Mouse (Mus musculus): ENCODE results near the gene Khnyn. TPM values are rescaled to one million over a fixed set of nuclear protein-coding genes. Genes with fewer than 3 reads are reported as not detected.

Khnyn gene
- polyA plus RNA-seq, 1 experiment: 32.7 TPM

GRCm38 (mm10) chr14:55852646-55853551, 31.8 kb upstream of the Khnyn start:
- Histone ChIP-seq H3K36me3 (ENCODE audit: control insufficient read depth, insufficient read depth, low read length) (no peaks in the 10 kb centered on the region), H3K4me3 (ENCODE audit: low read depth, low read length) (no peak overlapping the region), H3K27ac (ENCODE audit: insufficient read depth, low read depth, low read length) (no peak overlapping the region), H3K27me3 (ENCODE audit: control insufficient read depth, insufficient read depth, low read length) (no peaks in the 10 kb centered on the region), H3K4me1 (ENCODE audit: control insufficient read depth, insufficient read depth, insufficient read length, low read length) (0 out of 2 replicates have a peak, but pooled peaks cover 4% of the 10 kb centered on the region)
- TF ChIP-seq CTCF (IDR thresholded peaks at IDR 0.05; ENCODE audit: extremely low read depth, insufficient read length, insufficient replicate concordance, low read depth, low read length) (no peak), POLR2A (IDR thresholded peaks at IDR 0.05; ENCODE audit: low read depth, low read length) (no peak)
- WGBS: 38% methylated on average over 11 of the region's 11 CpGs

GRCm38 (mm10) chr14:55853621-55854285, 31.0 kb upstream of the Khnyn start, which contains the start of gene Nynrin:
Nynrin (plus strand) TSS chr14:55854010.
- H3K27me3 ChIP-seq (ENCODE audit: control insufficient read depth, insufficient read depth, low read length): no peaks in the 10 kb centered on the region
- peak within 1 kb of the TSS; percentile 67 for H3K4me3 ChIP-seq (ENCODE audit: low read depth, low read length)
- no peaks in the 10 kb centered on the region for H3K36me3 ChIP-seq (ENCODE audit: control insufficient read depth, insufficient read depth, low read length)
- H3K4me1 ChIP-seq (ENCODE audit: control insufficient read depth, insufficient read depth, insufficient read length, low read length): 0 out of 2 replicates have a peak, but pooled peaks cover 4% of the 10 kb centered on the region
- WGBS: 5% methylated on average over 32 of the region's 33 CpGs
- H3K27ac ChIP-seq (ENCODE audit: insufficient read depth, low read depth, low read length): peak within 1 kb of the TSS; percentile 47
- no peak for TF ChIP-seq CTCF (IDR thresholded peaks at IDR 0.05; ENCODE audit: extremely low read depth, insufficient read length, insufficient replicate concordance, low read depth, low read length)
- TF ChIP-seq POLR2A (IDR thresholded peaks at IDR 0.05; ENCODE audit: low read depth, low read length): no peak

GRCm38 (mm10) chr14:55854406-55855100, 30.2 kb upstream of the Khnyn start:
- WGBS: 21% methylated on average over 9 of the region's 9 CpGs

GRCm38 (mm10) chr14:55855101-55855561, 29.6 kb upstream of the Khnyn start:
- no peaks in the 10 kb centered on the region for H3K27me3 ChIP-seq (ENCODE audit: control insufficient read depth, insufficient read depth, low read length)
- 0 out of 2 replicates have a peak, but pooled peaks cover 4% of the 10 kb centered on the region for H3K4me1 ChIP-seq (ENCODE audit: control insufficient read depth, insufficient read depth, insufficient read length, low read length)
- no peaks in the 10 kb centered on the region for H3K36me3 ChIP-seq (ENCODE audit: control insufficient read depth, insufficient read depth, low read length)
- WGBS: 54% methylated on average over 4 of the region's 4 CpGs
- H3K4me3 ChIP-seq (ENCODE audit: low read depth, low read length): peak overlapping the region; percentile 67
- peak overlapping the region; percentile 35; the same call in 1 of the 2 replicates for H3K27ac ChIP-seq (ENCODE audit: insufficient read depth, low read depth, low read length)
- no peak for TF ChIP-seq CTCF (IDR thresholded peaks at IDR 0.05; ENCODE audit: extremely low read depth, insufficient read length, insufficient replicate concordance, low read depth, low read length)
- no peak for TF ChIP-seq POLR2A (IDR thresholded peaks at IDR 0.05; ENCODE audit: low read depth, low read length)

More at GRCm38 (mm10) chr14:55854406-55855100, 30.2 kb upstream of the Khnyn start:
- H3K27ac ChIP-seq (ENCODE audit: insufficient read depth, low read depth, low read length): peak overlapping the region; percentile 47
- H3K36me3 ChIP-seq (ENCODE audit: control insufficient read depth, insufficient read depth, low read length): no peaks in the 10 kb centered on the region
- 0 out of 2 replicates have a peak, but pooled peaks cover 4% of the 10 kb centered on the region for H3K4me1 ChIP-seq (ENCODE audit: control insufficient read depth, insufficient read depth, insufficient read length, low read length)
- TF ChIP-seq POLR2A (IDR thresholded peaks at IDR 0.05; ENCODE audit: low read depth, low read length): no peak
- TF ChIP-seq CTCF (IDR thresholded peaks at IDR 0.05; ENCODE audit: extremely low read depth, insufficient read length, insufficient replicate concordance, low read depth, low read length): no peak
- H3K4me3 ChIP-seq (ENCODE audit: low read depth, low read length): peak overlapping the region; percentile 67
- no peaks in the 10 kb centered on the region for H3K27me3 ChIP-seq (ENCODE audit: control insufficient read depth, insufficient read depth, low read length)

- Histone ChIP-seq H3K36me3 (ENCODE audit: control insufficient read depth, insufficient read depth, low read length) (no peaks in the 10 kb centered on the region), H3K4me3 (ENCODE audit: low read depth, low read length) (no peak overlapping the region), H3K4me1 (ENCODE audit: control insufficient read depth, insufficient read depth, insufficient read length, low read length) (0 out of 2 replicates have a peak, but pooled peaks cover 4% of the 10 kb centered on the region), H3K27me3 (ENCODE audit: control insufficient read depth, insufficient read depth, low read length) (no peaks in the 10 kb centered on the region), H3K27ac (ENCODE audit: insufficient read depth, low read depth, low read length) (no peak overlapping the region)
- TF ChIP-seq CTCF (IDR thresholded peaks at IDR 0.05; ENCODE audit: extremely low read depth, insufficient read length, insufficient replicate concordance, low read depth, low read length): no peak
- no peak for TF ChIP-seq POLR2A (IDR thresholded peaks at IDR 0.05; ENCODE audit: low read depth, low read length)
- 76% methylated on average over 4 of the region's 4 CpGs for WGBS
Measured at GRCm38 (mm10) chr14:55857588-55857987, 27.2 kb upstream of the Khnyn start.

GRCm38 (mm10) chr14:55862186-55862585, 22.6 kb upstream of the Khnyn start:
- 76% methylated on average over 6 of the region's 6 CpGs for WGBS
- Histone ChIP-seq H3K27ac (ENCODE audit: insufficient read depth, low read depth, low read length) (no peak overlapping the region), H3K36me3 (ENCODE audit: control insufficient read depth, insufficient read depth, low read length) (no peaks in the 10 kb centered on the region), H3K4me3 (ENCODE audit: low read depth, low read length) (no peak overlapping the region), H3K4me1 (ENCODE audit: control insufficient read depth, insufficient read depth, insufficient read length, low read length) (no peaks in the 10 kb centered on the region), H3K27me3 (ENCODE audit: control insufficient read depth, insufficient read depth, low read length) (no peaks in the 10 kb centered on the region)
- no peak for TF ChIP-seq POLR2A (IDR thresholded peaks at IDR 0.05; ENCODE audit: low read depth, low read length)
- no peak for TF ChIP-seq CTCF (IDR thresholded peaks at IDR 0.05; ENCODE audit: extremely low read depth, insufficient read length, insufficient replicate concordance, low read depth, low read length)

All from small intestine, adult 2 months (tissue).